Comparison of ENCODE assay signal across 11 mouse cellular contexts in the genomic region with DNA sequence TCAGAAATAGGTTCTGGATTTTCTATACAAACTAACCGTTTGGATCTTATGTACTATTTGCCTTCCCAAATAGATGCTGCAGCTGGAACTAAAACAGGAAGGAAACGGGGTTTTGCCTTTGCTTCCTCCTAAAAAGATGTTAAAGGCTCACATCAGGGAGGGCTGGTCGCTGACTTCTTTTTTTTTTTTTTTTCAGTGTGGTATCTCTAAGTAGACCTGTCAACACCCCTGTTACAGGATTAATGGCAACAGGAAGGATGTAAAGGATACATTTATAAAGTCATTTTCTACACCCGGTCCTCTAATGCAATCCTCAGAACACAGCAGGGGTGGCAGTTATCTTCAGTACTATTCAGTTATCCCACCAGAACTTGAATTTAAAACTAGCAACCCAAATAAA. TPM values are rescaled to one million over a fixed set of nuclear protein-coding genes. Genes with fewer than 3 reads are reported as not detected.
DNase-seq lines count a peak whose midpoint lies in the region; ATAC-seq and TF ChIP-seq lines count a peak whose summit lies in the region.
"Had no signal": no experiment of that assay in that cellular context is flagged by ENCODE, and none has a peak within 500 bp of the region (broad histone marks: within the 10 kb centered on the region; RNA-seq: fewer than 3 reads in every experiment).

No protein-coding gene starts in this region.

- no peak for ATAC-seq in kidney, postnatal 0 days (replicated peaks; ENCODE audit: low FRiP score, low read depth)
- ATAC-seq in hindbrain, embryonic 15.5 days (ENCODE audit: low FRiP score, low read depth), result peak; percentile 37; the same call in 1 of the 2 replicates
- 0 out of 2 replicates have a peak, but pooled peaks have one; percentile 1 for ATAC-seq in neural tube, embryonic 12.5 days (ENCODE audit: low FRiP score, low read depth)

- no peak overlapping the region for H3K27ac ChIP-seq in kidney, postnatal 0 days
- no peak overlapping the region for H3K27ac ChIP-seq in forebrain, embryonic 10.5 days
- peak overlapping the region; percentile 34; the same call in 1 of the 2 replicates for H3K27ac ChIP-seq in hindbrain, embryonic 15.5 days (replicated peaks)
- no peak overlapping the region for H3K27ac ChIP-seq in neural tube, embryonic 12.5 days

- no peak for TF ChIP-seq CTCF in kidney, postnatal 0 days (IDR thresholded peaks at IDR 0.05; ENCODE audit: low read depth)

- DNase-seq in kidney, postnatal 0 days (ENCODE audit: low spot score), result no peak
- DNase-seq in kidney, adult 8-10 months, result no peak
- no peak for DNase-seq in forebrain, embryonic 10.5 days (ENCODE audit: extremely low spot score, low spot score)
- no peak for DNase-seq in left cerebral cortex, adult 8-10 months (ENCODE audit: low spot score in 2 of 2)
- no peak for DNase-seq in ovary, postnatal 14 days (ENCODE audit: low spot score)

- peaks cover 5% of the 10 kb centered on the region; the same call in 1 of the 2 replicates for H3K27me3 ChIP-seq in kidney, postnatal 0 days (ENCODE audit: insufficient read depth, low read length)
- peaks cover 46% of the 10 kb centered on the region for H3K27me3 ChIP-seq in forebrain, embryonic 10.5 days (ENCODE audit: poor library complexity, severe bottlenecking)
- 0 out of 2 replicates have a peak, but pooled peaks cover 3% of the 10 kb centered on the region for H3K27me3 ChIP-seq in hindbrain, embryonic 15.5 days
- no peaks in the 10 kb centered on the region for H3K27me3 ChIP-seq in neural tube, embryonic 12.5 days (replicated peaks)

- no peaks in the 10 kb centered on the region for H3K4me1 ChIP-seq in kidney, postnatal 0 days (replicated peaks; ENCODE audit: insufficient read depth, low read length)
- no peaks in the 10 kb centered on the region for H3K4me1 ChIP-seq in forebrain, embryonic 10.5 days
- no peaks in the 10 kb centered on the region; the same call in 1 of the 2 replicates for H3K4me1 ChIP-seq in hindbrain, embryonic 15.5 days (replicated peaks)
- H3K4me1 ChIP-seq in neural tube, embryonic 12.5 days, result no peaks in the 10 kb centered on the region

- H3K9ac ChIP-seq in kidney, postnatal 0 days (ENCODE audit: low read depth, low read length), result no peak overlapping the region
- no peak overlapping the region for H3K9ac ChIP-seq in hindbrain, embryonic 15.5 days
- H3K9ac ChIP-seq in neural tube, embryonic 12.5 days, result no peak overlapping the region

- H3K9me3 ChIP-seq in kidney, postnatal 0 days (replicated peaks; ENCODE audit: low read length), result no peaks in the 10 kb centered on the region
- no peaks in the 10 kb centered on the region for H3K9me3 ChIP-seq in forebrain, embryonic 10.5 days
- H3K9me3 ChIP-seq in hindbrain, embryonic 15.5 days, result no peaks in the 10 kb centered on the region
- H3K9me3 ChIP-seq in neural tube, embryonic 12.5 days, result no peaks in the 10 kb centered on the region

- peak overlapping the region; percentile 53; the same call in 1 of the 2 replicates for H3K4me2 ChIP-seq in kidney, postnatal 0 days (ENCODE audit: low read length)
- H3K4me2 ChIP-seq in hindbrain, embryonic 15.5 days, result peak overlapping the region; percentile 53
- peak overlapping the region; percentile 55 for H3K4me2 ChIP-seq in neural tube, embryonic 12.5 days (replicated peaks)

- H3K36me3 ChIP-seq in kidney, postnatal 0 days (ENCODE audit: insufficient read depth, low read length), result no peaks in the 10 kb centered on the region
- no peaks in the 10 kb centered on the region for H3K36me3 ChIP-seq in forebrain, embryonic 10.5 days (replicated peaks)
- no peaks in the 10 kb centered on the region for H3K36me3 ChIP-seq in hindbrain, embryonic 15.5 days
- no peaks in the 10 kb centered on the region for H3K36me3 ChIP-seq in neural tube, embryonic 12.5 days

- no peak overlapping the region for H3K4me3 ChIP-seq in kidney, postnatal 0 days (replicated peaks; ENCODE audit: low read depth, low read length)
- H3K4me3 ChIP-seq in forebrain, embryonic 10.5 days, result peak overlapping the region; percentile 53; the same call in 1 of the 2 replicates
- peak overlapping the region; percentile 49 for H3K4me3 ChIP-seq in hindbrain, embryonic 15.5 days
- no peak overlapping the region for H3K4me3 ChIP-seq in neural tube, embryonic 12.5 days

- 39% methylated on average over 4 of the region's 4 CpGs for WGBS in kidney, postnatal 0 days
- WGBS in forebrain, embryonic 10.5 days, result 45% methylated on average over 4 of the region's 4 CpGs
- 37% methylated on average over 4 of the region's 4 CpGs for WGBS in hindbrain, embryonic 15.5 days
- WGBS in neural tube, embryonic 12.5 days, result 38% methylated on average over 4 of the region's 4 CpGs

RNA-seq across cellular contexts. Expression of gene Bex4, which starts 23.8 kb away (rescaled TPM):
- polyA plus RNA-seq in kidney, postnatal 0 days (2015; fragmentation: Nextera tagmentation; extraction: Ambion mirVana), result 59.2 and 59.8 TPM in 2 replicates
- 125 and 128 TPM in 2 replicates for polyA plus RNA-seq in forebrain, embryonic 10.5 days (2016; fragmentation: Nextera tagmentation; extraction: Ambion mirVana)
- polyA plus RNA-seq in hindbrain, embryonic 15.5 days (2015; fragmentation: Nextera tagmentation; extraction: Ambion mirVana), result 142 and 146 TPM in 2 replicates
- 66.8 and 67.0 TPM in 2 replicates for polyA plus RNA-seq in neural tube, embryonic 12.5 days (2016; fragmentation: Nextera tagmentation; extraction: Ambion mirVana)
- total RNA-seq in left cerebral cortex, adult 8-10 months (2022), result 10 to 100 TPM; 21.2 to 23.0 (median 21.5) TPM

RNA-seq across cellular contexts. Expression of gene Nxf3, which starts 30.0 kb away (rescaled TPM):
- polyA plus RNA-seq in kidney, postnatal 0 days (2015; fragmentation: Nextera tagmentation; extraction: Ambion mirVana), result 0.04 TPM in 1 of 2 replicates, not detected in the other
- not detected in 2 replicates for polyA plus RNA-seq in forebrain, embryonic 10.5 days (2016; fragmentation: Nextera tagmentation; extraction: Ambion mirVana)
- polyA plus RNA-seq in hindbrain, embryonic 15.5 days (2015; fragmentation: Nextera tagmentation; extraction: Ambion mirVana), result not detected in 2 replicates
- not detected in 2 replicates for polyA plus RNA-seq in neural tube, embryonic 12.5 days (2016; fragmentation: Nextera tagmentation; extraction: Ambion mirVana)
- total RNA-seq in left cerebral cortex, adult 8-10 months (2022), result not detected
- total RNA-seq: adrenal gland, postnatal 14 days; left cerebral cortex, postnatal 14 days; megakaryocyte-erythroid progenitor cell, adult 5-6 weeks had no signal
- polyA plus RNA-seq: small intestine, adult 2 months had no signal

RNA-seq across cellular contexts. Expression of gene Bex2, which starts 47.0 kb away (rescaled TPM):
- polyA plus RNA-seq in kidney, postnatal 0 days (2015; fragmentation: Nextera tagmentation; extraction: Ambion mirVana), result 74.9 and 76.2 TPM in 2 replicates
- 288 and 293 TPM in 2 replicates for polyA plus RNA-seq in forebrain, embryonic 10.5 days (2016; fragmentation: Nextera tagmentation; extraction: Ambion mirVana)
- 704 and 736 TPM in 2 replicates for polyA plus RNA-seq in hindbrain, embryonic 15.5 days (2015; fragmentation: Nextera tagmentation; extraction: Ambion mirVana)
- polyA plus RNA-seq in neural tube, embryonic 12.5 days (2016; fragmentation: Nextera tagmentation; extraction: Ambion mirVana), result 390 and 410 TPM in 2 replicates
- 100 to 1,000 TPM; 309 to 363 (median 335) TPM for total RNA-seq in left cerebral cortex, adult 8-10 months (2022)
- total RNA-seq: megakaryocyte-erythroid progenitor cell, adult 5-6 weeks had no signal

RNA-seq across cellular contexts. Expression of gene Tceal8, which starts 57.1 kb away (rescaled TPM):
- 206 and 209 TPM in 2 replicates for polyA plus RNA-seq in kidney, postnatal 0 days (2015; fragmentation: Nextera tagmentation; extraction: Ambion mirVana)
- 166 and 173 TPM in 2 replicates for polyA plus RNA-seq in forebrain, embryonic 10.5 days (2016; fragmentation: Nextera tagmentation; extraction: Ambion mirVana)
- 119 and 125 TPM in 2 replicates for polyA plus RNA-seq in hindbrain, embryonic 15.5 days (2015; fragmentation: Nextera tagmentation; extraction: Ambion mirVana)
- polyA plus RNA-seq in neural tube, embryonic 12.5 days (2016; fragmentation: Nextera tagmentation; extraction: Ambion mirVana), result 156 and 175 TPM in 2 replicates
- total RNA-seq in left cerebral cortex, adult 8-10 months (2022), result 10 to 100 TPM; 32.4 to 42.8 (median 35.4) TPM

Comparison
In these comparisons a context has a peak if more than half of its experiments do, and no peak if none do; other contexts are left out.
1. H3K4me3 ChIP-seq: peak in forebrain, embryonic 10.5 days (single experiment) and hindbrain, embryonic 15.5 days (single experiment); none in kidney, postnatal 0 days (single experiment) and neural tube, embryonic 12.5 days (single experiment).
2. Peak in every context shown above with its lines, with median percentiles within 50 percentile points of each other: H3K4me2 ChIP-seq.